Mouse (Mus musculus): ENCODE data around the gene B3gnt2. TPM values are rescaled to one million over a fixed set of nuclear protein-coding genes. Genes with fewer than 3 reads are reported as not detected.

Gene B3gnt2
- polyA plus RNA-seq, 1 experiment from 2014 or later = 16.7 TPM

- no peaks in the 10 kb centered on the region for H3K36me3 ChIP-seq (ENCODE audit: control insufficient read depth, insufficient read depth, low read length)
- no peak overlapping the region for H3K4me3 ChIP-seq (ENCODE audit: low read depth, low read length)
- 84% methylated on average over 18 of the region's 18 CpGs for WGBS
- ATAC-seq (ENCODE audit: insufficient number of reproducible peaks, insufficient read depth, low FRiP score, low read depth) = no peak
- no peak overlapping the region for H3K4me2 ChIP-seq (replicated peaks; ENCODE audit: low read depth, low read length)
- no peak overlapping the region for H3K9ac ChIP-seq (replicated peaks; ENCODE audit: low read depth, low read length)
- no peaks in the 10 kb centered on the region for H3K9me3 ChIP-seq (ENCODE audit: control insufficient read depth, low read depth, low read length)
- no peaks in the 10 kb centered on the region for H3K4me1 ChIP-seq (ENCODE audit: control insufficient read depth, insufficient read depth, low read length)
- H3K27me3 ChIP-seq (ENCODE audit: control insufficient read depth, insufficient read depth, low read length) = no peaks in the 10 kb centered on the region
- no peak overlapping the region for H3K27ac ChIP-seq (ENCODE audit: low read length)
Observed at GRCm38 (mm10) chr11:22762236-22762927, 98.4 kb downstream of the B3gnt2 start.

- Histone ChIP-seq H3K27me3 (ENCODE audit: control insufficient read depth, insufficient read depth, low read length) (no peaks in the 10 kb centered on the region), H3K27ac (ENCODE audit: low read length) (no peak overlapping the region), H3K9ac (replicated peaks; ENCODE audit: low read depth, low read length) (no peak overlapping the region), H3K4me1 (ENCODE audit: control insufficient read depth, insufficient read depth, low read length) (no peaks in the 10 kb centered on the region), H3K36me3 (ENCODE audit: control insufficient read depth, insufficient read depth, low read length) (no peaks in the 10 kb centered on the region), H3K9me3 (ENCODE audit: control insufficient read depth, low read depth, low read length) (no peaks in the 10 kb centered on the region), H3K4me3 (ENCODE audit: low read depth, low read length) (no peak overlapping the region), H3K4me2 (replicated peaks; ENCODE audit: low read depth, low read length) (no peak overlapping the region)
- 96% methylated on average over 4 of the region's 4 CpGs for WGBS
- ATAC-seq (ENCODE audit: insufficient number of reproducible peaks, insufficient read depth, low FRiP score, low read depth) = no peak
Observed at GRCm38 (mm10) chr11:22759783-22760182, 101.0 kb downstream of the B3gnt2 start.

- H3K27me3 ChIP-seq (ENCODE audit: control insufficient read depth, insufficient read depth, low read length) = no peaks in the 10 kb centered on the region
- no peaks in the 10 kb centered on the region for H3K4me1 ChIP-seq (ENCODE audit: control insufficient read depth, insufficient read depth, low read length)
- no peaks in the 10 kb centered on the region for H3K36me3 ChIP-seq (ENCODE audit: control insufficient read depth, insufficient read depth, low read length)
- H3K4me2 ChIP-seq (replicated peaks; ENCODE audit: low read depth, low read length) = no peak overlapping the region
- H3K9ac ChIP-seq (replicated peaks; ENCODE audit: low read depth, low read length) = no peak overlapping the region
- WGBS = 86% methylated on average over 3 of the region's 3 CpGs
- H3K27ac ChIP-seq (ENCODE audit: low read length) = no peak overlapping the region
- no peak overlapping the region for H3K4me3 ChIP-seq (ENCODE audit: low read depth, low read length)
- no peaks in the 10 kb centered on the region for H3K9me3 ChIP-seq (ENCODE audit: control insufficient read depth, low read depth, low read length)
- ATAC-seq (ENCODE audit: insufficient number of reproducible peaks, insufficient read depth, low FRiP score, low read depth) = no peak
Observed at GRCm38 (mm10) chr11:22756168-22756980, 104.4 kb downstream of the B3gnt2 start.

GRCm38 (mm10) chr11:22755180-22755579, 105.6 kb downstream of the B3gnt2 start:
- H3K4me3 ChIP-seq (ENCODE audit: low read depth, low read length) = no peak overlapping the region
- no peak for ATAC-seq (ENCODE audit: insufficient number of reproducible peaks, insufficient read depth, low FRiP score, low read depth)
- no peak overlapping the region for H3K9ac ChIP-seq (replicated peaks; ENCODE audit: low read depth, low read length)
- WGBS = 78% methylated on average over 1 of the region's 1 CpGs
- H3K27ac ChIP-seq (ENCODE audit: low read length) = no peak overlapping the region
- H3K4me2 ChIP-seq (replicated peaks; ENCODE audit: low read depth, low read length) = no peak overlapping the region
- H3K4me1 ChIP-seq (ENCODE audit: control insufficient read depth, insufficient read depth, low read length) = no peaks in the 10 kb centered on the region
- no peaks in the 10 kb centered on the region for H3K9me3 ChIP-seq (ENCODE audit: control insufficient read depth, low read depth, low read length)
- H3K27me3 ChIP-seq (ENCODE audit: control insufficient read depth, insufficient read depth, low read length) = no peaks in the 10 kb centered on the region
- no peaks in the 10 kb centered on the region for H3K36me3 ChIP-seq (ENCODE audit: control insufficient read depth, insufficient read depth, low read length)

- ATAC-seq (ENCODE audit: insufficient number of reproducible peaks, insufficient read depth, low FRiP score, low read depth) = no peak
- H3K9ac ChIP-seq (replicated peaks; ENCODE audit: low read depth, low read length) = no peak overlapping the region
- H3K9me3 ChIP-seq (ENCODE audit: control insufficient read depth, low read depth, low read length) = no peaks in the 10 kb centered on the region
- WGBS = 17% methylated on average over 5 of the region's 5 CpGs
- H3K4me1 ChIP-seq (ENCODE audit: control insufficient read depth, insufficient read depth, low read length) = no peaks in the 10 kb centered on the region
- H3K27ac ChIP-seq (ENCODE audit: low read length) = no peak overlapping the region
- no peaks in the 10 kb centered on the region for H3K36me3 ChIP-seq (ENCODE audit: control insufficient read depth, insufficient read depth, low read length)
- H3K27me3 ChIP-seq (ENCODE audit: control insufficient read depth, insufficient read depth, low read length) = no peaks in the 10 kb centered on the region
- no peak overlapping the region for H3K4me2 ChIP-seq (replicated peaks; ENCODE audit: low read depth, low read length)
- no peak overlapping the region for H3K4me3 ChIP-seq (ENCODE audit: low read depth, low read length)
Observed at GRCm38 (mm10) chr11:22752596-22752995, 108.2 kb downstream of the B3gnt2 start.

- Histone ChIP-seq H3K4me2 (replicated peaks; ENCODE audit: low read depth, low read length) (no peak overlapping the region), H3K9me3 (ENCODE audit: control insufficient read depth, low read depth, low read length) (no peaks in the 10 kb centered on the region; the same call in 1 of the 2 replicates), H3K9ac (replicated peaks; ENCODE audit: low read depth, low read length) (no peak overlapping the region), H3K27me3 (ENCODE audit: control insufficient read depth, insufficient read depth, low read length) (no peaks in the 10 kb centered on the region), H3K36me3 (ENCODE audit: control insufficient read depth, insufficient read depth, low read length) (no peaks in the 10 kb centered on the region), H3K4me1 (ENCODE audit: control insufficient read depth, insufficient read depth, low read length) (no peaks in the 10 kb centered on the region), H3K4me3 (ENCODE audit: low read depth, low read length) (no peak overlapping the region), H3K27ac (ENCODE audit: low read length) (no peak overlapping the region)
- 86% methylated on average over 3 of the region's 3 CpGs for WGBS
- no peak for ATAC-seq (ENCODE audit: insufficient number of reproducible peaks, insufficient read depth, low FRiP score, low read depth)
Observed at GRCm38 (mm10) chr11:22751592-22751991, 109.2 kb downstream of the B3gnt2 start.

GRCm38 (mm10) chr11:22747406-22747805, 113.4 kb downstream of the B3gnt2 start:
- WGBS = 80% methylated on average over 7 of the region's 7 CpGs
- Histone ChIP-seq H3K4me1 (ENCODE audit: control insufficient read depth, insufficient read depth, low read length) (no peaks in the 10 kb centered on the region), H3K9me3 (ENCODE audit: control insufficient read depth, low read depth, low read length) (peaks cover 3% of the 10 kb centered on the region; the same call in 1 of the 2 replicates), H3K27ac (ENCODE audit: low read length) (no peak overlapping the region), H3K9ac (replicated peaks; ENCODE audit: low read depth, low read length) (no peak overlapping the region), H3K36me3 (ENCODE audit: control insufficient read depth, insufficient read depth, low read length) (no peaks in the 10 kb centered on the region), H3K4me3 (ENCODE audit: low read depth, low read length) (no peak overlapping the region), H3K4me2 (replicated peaks; ENCODE audit: low read depth, low read length) (no peak overlapping the region), H3K27me3 (ENCODE audit: control insufficient read depth, insufficient read depth, low read length) (no peaks in the 10 kb centered on the region)
- no peak for ATAC-seq (ENCODE audit: insufficient number of reproducible peaks, insufficient read depth, low FRiP score, low read depth)

DNA sequence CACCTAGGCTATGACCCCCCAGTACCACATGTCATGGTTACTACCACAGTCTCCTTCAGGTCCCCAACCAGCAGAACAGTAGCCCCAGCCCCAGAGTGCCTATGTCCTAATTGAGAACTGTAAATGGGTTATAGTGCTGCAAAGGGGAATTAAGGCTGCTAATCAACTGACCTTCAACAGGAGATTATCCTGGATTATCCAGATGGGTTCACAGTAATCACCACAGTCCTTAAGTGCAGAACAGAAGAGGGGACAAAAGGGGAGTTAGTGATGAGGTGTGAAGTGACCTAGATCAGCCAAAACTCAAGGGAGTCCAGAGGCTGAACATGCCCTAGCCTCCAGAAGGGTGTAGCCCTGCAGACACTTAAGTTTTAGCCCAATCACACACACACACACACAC, 115.4 kb downstream of the B3gnt2 start:
- ATAC-seq (ENCODE audit: insufficient number of reproducible peaks, insufficient read depth, low FRiP score, low read depth) = no peak
- H3K4me2 ChIP-seq (replicated peaks; ENCODE audit: low read depth, low read length) = no peak overlapping the region

More for the DNA sequence above, 115.4 kb downstream of the B3gnt2 start:
- Histone ChIP-seq H3K4me1 (ENCODE audit: control insufficient read depth, insufficient read depth, low read length) (no peaks in the 10 kb centered on the region), H3K9me3 (ENCODE audit: control insufficient read depth, low read depth, low read length) (peaks cover 3% of the 10 kb centered on the region; the same call in 1 of the 2 replicates), H3K4me3 (ENCODE audit: low read depth, low read length) (no peak overlapping the region), H3K27me3 (ENCODE audit: control insufficient read depth, insufficient read depth, low read length) (no peaks in the 10 kb centered on the region), H3K9ac (replicated peaks; ENCODE audit: low read depth, low read length) (no peak overlapping the region), H3K27ac (ENCODE audit: low read length) (no peak overlapping the region), H3K36me3 (ENCODE audit: control insufficient read depth, insufficient read depth, low read length) (no peaks in the 10 kb centered on the region)
